Mouse (Mus musculus) testis, postnatal 10 days (tissue): ENCODE measurements around the gene Slc22a23.

Source experiments
- DNase-seq: peaks from one replicate; pipeline ENCODE4 v3.0.0; 2021; ENCODE audit warnings: low spot score

The Slc22a23 gene

DNA sequence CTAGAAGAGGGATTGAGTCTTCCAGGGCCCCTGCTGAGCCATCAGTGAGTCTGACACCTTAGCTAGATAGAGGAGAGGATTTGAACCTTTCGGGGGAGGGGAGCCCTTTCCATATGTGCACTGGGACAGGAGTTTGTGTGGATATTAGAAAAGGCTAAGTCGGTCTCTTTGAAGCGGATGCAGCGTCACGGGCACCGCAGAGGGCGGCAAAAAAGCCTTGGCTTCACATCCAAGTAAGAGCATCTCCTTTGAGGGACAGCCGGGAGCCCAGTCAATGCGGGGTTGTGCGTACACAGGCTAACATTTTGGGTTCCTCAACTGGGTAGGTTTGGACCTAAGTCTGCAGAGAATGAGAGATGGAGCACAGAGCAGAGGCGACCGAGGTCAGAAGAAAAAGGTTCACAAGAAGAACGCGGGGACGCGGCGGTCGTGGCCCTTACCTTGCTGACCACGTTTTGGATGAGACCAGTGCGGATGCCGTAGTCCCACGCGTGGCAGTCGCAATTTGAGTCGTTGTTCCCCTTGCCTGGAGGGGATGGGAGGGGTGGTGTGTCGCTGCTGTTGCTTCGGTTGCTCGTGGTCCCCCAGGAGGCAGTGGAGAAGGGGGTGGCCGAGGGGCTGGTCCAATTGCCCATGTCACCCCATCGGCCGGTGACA lies 1.1 kb downstream of the Slc22a23 start:
- no peak for DNase-seq

DNA sequence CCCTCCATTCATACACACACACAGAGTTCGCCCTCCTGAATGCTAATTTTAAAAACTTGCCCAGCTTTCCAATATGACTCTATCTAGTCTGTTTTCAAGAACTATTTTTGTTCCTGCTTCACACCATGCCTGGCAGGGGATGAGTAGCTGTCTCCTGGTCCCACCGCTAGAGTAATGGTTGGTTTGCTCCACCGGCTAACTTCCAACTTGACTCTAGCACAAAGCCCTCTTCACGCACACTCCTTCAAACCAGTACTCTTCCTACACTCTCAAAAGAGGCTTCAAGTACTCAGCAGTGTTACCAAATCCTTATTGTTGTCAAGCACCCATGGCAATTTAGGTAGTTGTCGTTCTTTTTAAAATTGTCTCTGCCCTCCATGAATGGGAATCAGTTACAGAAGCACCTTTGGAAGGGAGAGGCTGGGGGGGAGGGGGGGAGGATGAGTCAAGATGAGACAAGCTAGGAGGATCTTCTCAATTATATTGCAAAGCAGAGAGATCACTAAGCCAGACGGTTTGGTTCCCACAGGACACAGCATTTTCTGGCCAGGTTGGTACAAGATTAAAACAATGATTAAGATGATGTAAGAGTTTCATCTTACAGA lies 2.6 kb downstream of the Slc22a23 start:
- no peak for DNase-seq

DNA sequence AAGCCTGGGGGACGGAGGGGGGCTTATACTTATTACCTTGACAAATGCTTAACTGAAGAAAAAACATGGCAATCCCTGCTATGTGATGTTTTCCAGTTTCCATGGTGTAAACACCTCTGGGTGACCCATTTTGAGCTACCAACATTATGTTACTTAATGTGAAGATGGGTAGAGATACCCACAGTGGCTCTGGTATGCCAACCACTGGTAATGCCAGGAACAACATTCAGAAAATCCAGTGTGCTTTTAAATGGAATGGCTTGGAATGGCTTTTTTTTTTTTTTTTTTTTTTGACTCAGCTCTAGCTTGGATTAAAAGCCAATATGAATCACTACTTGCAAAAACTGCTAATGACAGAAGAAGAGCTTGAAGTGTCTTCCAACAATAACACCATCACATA lies 8.1 kb downstream of the Slc22a23 start:
- DNase-seq = no peak

DNA sequence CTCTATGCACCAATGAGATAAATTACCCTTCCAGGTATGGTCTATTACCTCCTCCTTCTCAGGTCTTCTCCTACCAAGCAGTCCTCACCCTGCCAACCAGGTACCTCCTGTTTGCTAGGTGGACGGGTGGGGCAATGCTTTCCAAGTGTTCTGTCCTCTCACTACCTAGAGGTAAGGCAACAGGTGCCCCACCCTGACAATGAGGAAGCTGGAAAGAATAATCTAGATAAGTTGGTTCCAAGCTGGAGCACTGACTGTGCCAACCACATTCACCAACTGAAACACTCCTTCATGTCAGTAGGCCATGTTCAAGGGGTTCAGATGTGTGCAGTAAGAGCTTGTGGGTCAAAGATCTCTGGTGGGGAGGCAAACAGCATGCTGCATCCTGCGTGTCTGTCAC lies 10.1 kb downstream of the Slc22a23 start:
- DNase-seq = no peak

DNA sequence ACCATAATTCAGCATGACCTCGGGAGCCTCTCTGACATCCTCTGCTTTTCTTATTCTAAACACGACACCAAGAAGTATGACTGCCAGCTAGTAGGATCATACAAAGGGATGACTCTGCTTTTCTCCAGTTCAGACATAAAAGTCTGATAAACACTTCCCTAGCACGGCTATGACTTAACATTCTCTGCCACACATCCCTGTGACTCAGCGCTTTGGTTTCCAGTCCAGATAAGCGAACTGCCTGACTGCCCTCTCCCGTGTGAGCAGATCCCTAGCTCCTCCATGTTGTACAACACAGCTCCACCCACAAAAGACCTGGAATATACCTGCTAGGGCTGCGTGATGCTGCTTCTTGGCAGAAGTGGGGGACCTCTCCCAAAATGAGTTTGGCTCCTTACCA lies 12.2 kb downstream of the Slc22a23 start:
- DNase-seq = no peak

DNA sequence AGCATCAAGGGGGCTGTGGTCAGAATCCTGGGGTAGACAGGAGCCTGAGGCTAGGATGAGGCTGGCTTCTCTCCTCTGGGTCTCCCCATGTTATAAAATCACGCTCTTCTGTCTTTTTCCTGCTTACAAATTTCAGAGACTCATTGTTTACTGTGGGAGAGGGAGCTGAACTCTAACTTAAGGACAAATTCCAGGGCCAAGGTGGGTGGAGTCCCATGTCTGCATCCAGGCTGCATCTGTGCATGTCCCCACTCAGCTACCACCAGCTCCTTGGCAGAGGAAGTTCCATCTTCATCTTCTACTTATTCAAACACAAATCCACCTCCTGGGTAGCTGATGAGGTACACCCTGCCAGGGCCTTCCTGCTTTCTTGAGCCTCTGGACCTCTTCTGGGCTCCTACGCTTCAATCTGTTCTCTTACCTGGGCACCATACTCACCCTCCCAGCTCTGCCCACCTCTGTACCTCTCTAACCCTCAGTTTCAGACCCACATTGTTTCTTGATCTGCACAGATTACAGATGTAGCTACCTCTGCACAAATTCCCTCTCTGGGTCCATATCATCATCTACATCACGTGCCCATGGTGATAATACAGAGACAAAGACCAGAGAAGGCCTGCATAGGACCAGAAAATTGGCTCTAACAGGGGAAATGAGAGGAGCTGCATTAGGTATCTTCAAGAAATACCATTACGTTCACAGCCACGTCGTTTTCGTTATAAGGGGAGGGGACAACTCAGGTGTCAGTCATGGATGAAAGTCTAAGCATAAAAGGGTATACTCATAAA lies 13.4 kb downstream of the Slc22a23 start:
- DNase-seq = no peak

DNA sequence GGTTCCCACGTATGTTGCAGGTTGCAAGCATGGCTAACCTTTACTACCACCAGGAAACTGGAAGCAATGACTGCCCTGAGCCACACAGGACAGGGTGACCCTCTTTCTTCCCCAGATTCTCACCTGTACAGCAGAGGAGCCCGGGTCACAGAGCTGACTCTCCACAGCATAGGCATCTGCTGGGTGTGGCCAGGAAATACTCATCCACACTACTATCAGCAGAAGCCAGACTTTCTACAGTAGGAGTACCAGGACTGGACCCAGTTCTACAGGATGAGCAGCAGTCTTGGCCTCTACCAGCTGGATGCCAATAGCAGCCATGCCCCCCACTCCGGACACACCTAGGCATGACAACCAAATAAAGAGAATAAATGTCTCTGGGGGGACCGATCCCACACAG lies 15.4 kb downstream of the Slc22a23 start:
- no peak for DNase-seq

DNA sequence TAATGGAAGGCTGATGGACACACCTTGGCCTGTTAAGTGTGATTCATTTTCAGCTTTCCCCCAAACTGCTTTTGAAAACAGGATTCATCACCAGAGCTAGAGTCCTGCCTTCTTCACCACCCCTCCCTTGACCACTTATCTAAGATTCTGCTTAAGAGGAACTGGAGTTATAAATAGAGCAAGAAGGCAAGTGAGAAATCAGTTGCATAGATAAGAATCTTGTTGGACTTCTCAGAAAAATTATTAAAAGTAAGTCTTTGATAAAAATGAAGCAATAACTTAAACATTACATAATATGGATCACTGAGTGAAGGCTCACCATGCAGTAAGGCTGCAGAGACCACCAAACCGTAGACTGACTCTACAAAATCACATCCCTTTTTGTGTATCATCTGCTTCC lies 18.0 kb downstream of the Slc22a23 start:
- DNase-seq = no peak

DNA sequence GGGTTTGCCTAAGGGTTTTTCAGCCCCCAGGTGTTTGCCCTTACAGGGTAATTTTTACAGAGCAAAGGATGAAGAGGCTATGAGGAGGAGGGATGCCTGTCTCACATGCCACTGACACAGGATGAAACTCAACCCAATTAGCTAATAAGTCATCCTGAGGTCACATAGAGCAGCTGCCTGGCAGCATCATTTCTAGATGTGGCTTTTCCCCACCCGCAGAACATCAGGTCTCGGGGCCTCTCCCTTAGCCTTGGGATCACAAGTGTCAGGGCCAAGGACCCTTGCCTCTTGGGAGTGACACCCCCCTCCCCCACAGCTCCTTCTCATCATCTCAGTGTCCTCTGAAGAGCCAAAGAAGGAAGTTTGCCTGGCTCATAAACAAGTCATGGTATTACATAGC lies 21.6 kb downstream of the Slc22a23 start:
- DNase-seq = no peak

DNA sequence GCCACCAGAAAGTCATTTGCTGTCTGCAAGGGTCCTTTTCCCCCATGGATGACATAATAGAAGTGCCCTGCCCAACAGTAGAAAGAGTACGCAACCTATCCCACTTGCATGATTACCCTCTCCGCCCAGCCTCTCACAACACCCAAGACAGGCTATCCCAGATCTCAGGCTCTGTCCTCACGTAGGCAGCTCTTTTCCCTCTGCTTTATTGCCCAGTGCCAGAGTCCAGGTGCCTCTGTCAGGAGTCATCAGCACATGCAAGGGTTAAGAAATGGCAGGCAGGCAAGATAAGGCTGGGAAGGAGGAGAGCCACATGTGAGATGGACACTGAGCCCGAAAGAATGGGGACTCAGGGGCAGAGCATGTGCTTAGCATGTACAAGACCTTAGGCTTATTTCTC lies 24.5 kb downstream of the Slc22a23 start:
- DNase-seq = no peak

DNA sequence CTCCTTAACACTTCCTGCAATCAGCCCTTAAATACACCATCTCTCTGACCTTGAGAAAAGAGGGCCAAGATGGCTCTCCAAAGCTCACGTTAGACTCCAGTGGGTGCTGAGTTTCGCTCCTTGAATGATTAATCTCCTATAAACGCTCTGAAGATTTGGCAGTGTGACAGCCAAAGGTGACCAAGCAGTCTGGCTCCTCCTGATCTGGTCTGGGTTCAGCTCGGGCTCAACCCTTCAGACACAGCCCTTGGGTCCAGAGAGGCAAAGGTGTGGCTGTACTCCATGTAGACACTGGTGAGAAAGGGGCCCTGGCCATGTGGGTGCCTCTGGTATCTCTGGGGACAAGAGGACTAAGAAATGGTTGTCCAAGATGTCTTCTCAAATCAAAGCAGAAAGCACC lies 27.9 kb downstream of the Slc22a23 start:
- DNase-seq = no peak

DNA sequence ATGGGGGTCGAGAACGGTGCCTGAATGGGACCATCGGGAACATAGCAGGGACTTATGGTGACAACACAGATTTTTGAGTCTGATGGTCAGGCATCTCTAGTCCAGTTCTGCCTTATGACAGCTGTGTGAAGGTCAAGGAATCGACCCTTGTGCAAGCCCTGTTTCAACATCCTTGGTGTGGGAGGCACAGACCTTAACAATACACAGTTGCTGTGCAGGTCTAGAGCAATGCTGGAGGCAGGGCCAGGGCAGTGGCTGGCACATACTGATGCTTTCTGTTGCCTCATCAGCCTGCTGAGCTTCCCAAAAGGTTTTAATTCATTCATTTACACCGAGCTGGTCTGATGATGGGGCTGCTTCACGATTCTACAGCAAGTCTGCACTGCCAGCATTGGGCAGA lies 28.5 kb downstream of the Slc22a23 start:
- DNase-seq = no peak

DNA sequence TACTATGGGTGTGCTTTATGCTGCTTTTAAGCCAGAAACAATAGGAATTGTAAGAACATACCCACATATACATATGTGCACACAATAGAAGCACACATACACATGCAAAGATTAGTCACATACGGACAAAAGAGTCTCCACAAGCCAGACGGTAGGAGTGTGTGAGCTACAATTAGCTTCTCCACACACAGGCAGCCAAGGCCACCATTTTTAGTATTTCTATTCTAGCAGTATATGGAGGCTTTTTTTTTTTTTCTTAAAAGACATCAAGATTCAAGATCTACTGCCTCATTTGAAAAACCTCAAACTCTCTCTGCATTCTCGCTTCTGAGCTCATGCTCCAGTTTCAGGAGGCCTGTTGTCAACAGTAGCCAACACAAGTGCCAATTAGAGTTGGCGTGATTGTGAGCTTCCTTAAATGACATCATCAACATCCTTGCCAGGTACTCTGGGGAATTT lies 31.9 kb downstream of the Slc22a23 start:
- no peak for DNase-seq

DNA sequence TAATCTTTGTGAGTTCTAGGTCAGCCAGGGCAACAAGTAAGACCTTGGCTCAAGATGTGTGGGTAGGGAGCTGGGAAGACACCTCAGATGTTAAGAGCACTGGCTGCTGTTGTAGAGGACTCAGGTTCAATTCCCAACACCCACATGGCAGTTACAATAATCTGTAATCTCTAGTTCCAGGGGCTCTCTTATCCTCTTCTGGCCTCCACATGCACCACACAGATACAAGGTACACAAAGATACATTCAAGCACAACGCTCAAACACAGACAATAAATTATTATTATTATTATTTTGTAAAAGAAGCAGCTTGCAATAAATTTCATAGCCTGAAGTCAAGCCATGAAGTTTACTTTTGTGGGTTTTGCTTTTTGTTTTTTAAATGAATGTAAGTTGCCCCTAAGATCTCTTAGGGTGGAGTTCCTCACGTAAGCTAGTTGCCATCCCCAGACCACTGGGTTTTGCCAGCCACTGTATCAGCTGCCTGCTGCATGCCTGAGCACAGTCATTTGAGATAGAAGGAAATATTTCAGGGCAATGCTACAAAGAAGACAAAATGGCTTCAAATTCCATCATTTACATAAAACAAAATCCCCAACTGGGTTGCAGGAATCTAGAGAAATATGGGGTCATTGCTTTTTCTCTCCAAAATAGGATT lies 32.5 kb downstream of the Slc22a23 start:
- DNase-seq = no peak

DNA sequence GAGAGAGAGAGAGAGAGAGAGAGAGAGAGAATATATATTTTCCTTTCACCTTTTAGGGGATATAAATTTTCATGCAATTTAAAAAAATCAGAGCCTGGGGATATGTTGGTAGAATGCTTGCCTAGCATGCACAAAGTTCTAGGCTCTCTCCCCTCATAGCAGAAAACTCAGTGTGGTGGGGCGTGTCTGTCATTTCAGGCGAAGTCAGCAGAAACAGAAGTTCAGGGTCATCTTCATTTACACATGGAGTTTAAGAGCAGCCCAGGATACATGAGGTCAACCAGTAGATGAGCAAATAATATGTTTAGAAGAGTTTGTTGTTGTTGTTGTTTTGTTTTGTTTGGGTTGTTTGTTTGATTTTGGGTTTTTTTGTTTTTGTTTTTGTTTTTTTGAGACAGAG lies 33.4 kb downstream of the Slc22a23 start:
- DNase-seq = no peak

DNA sequence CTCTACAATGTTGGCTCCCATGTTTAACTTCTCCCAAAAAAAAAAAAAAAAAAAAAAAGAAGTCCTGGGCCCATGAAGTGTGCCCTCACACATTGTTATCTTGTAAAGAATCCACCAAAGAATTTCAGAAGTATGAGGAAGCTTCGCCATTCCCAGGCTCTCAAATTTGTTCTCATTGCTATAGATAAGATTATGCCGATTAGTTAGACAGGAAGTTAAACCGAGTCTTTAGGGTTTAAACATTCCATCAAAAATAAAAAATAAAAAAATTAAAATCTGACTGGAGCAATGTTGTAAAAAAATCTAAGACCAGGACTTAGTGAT lies 36.4 kb downstream of the Slc22a23 start:
- DNase-seq = no peak

DNA sequence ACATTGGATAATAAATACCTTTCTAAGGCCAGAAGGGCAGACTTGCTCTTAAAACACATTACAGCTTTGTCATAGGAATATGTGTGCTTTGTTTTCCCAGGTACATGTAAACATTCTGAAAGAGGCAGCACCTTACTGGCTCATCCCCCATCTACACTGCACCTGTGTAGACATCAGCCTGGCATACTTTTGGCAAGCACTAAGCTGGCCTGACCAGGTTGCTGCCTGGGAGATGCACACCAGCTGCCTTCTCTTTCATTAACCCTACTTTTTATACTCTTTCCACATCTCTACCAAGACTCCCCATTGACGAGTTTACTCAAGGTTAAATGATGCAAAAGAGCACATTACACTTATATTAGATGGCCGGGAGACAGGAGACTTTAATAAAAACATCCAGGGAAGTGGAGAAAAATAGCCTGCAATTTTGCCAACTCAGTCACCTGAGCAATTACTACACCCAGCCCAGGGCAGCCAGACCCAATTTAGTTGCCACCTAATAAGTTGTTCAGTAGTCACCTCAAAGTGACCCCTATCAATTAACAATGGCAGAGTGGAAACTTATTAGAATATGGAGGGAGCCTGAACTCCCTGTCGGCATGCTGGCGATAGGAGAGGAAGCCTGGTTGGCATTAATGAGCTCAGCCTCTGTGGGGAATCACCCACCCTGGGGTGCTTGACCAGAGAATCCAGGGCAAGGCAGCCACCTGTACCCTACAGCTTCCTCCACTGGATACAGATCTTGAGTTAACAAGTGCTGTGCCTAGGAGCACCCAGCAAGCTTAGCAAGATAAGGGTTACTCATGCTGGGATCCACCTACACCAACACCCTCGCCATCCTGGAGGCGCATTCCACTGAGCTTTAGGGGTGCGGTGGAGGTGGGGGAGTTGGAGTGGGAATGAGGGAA lies 37.0 kb downstream of the Slc22a23 start:
- no peak for DNase-seq

DNA sequence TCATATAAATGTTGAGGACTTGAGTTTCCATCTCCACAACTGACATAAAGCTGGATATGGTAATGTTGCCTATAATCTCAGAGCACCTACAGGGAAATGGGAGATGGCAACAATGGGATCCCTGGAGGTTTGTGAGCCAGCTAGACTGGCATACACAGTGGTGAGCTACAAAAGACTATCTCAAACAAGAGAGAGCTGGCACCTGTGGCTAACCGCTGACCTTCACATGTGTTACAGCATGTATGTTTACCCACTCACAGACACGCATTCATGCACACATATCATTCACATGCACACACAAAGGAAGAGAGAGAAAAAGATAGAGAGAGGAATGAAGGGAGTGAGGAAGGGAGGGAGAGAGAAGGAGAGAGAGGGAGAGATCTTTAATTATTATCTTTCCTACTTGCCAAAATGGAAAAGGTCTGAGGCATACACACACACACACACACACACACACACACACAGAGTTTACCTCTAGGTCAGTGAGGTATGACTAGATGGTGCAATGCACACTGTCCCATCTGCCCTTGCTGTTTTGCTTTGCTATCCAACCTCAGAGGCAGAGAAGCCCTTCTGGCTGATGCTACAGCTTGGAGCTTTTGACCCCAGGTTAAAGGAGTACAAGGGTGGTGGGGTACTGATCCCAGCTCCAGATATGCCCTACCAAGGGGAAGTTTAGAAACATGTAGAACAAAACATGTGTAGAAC lies 38.9 kb downstream of the Slc22a23 start:
- no peak for DNase-seq

DNA sequence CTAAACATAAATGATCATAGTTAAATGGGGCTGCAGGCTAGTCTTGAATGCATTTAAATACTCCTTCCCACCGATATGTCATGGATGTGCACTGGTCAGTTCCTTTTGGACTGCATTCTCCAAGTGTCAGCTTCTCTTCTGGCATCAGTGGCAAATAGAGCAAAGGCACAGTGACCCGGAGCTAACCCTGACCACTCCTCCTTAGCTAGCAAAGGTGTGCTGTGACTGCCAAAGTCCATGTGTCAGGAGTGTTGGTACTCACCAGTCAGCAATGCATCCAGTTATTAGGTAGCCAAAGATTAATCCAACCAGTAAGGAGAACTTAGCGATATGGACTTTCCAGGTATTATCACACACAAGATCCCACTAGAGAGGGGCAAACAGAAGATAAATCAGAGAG lies 40.1 kb downstream of the Slc22a23 start:
- DNase-seq = no peak

DNA sequence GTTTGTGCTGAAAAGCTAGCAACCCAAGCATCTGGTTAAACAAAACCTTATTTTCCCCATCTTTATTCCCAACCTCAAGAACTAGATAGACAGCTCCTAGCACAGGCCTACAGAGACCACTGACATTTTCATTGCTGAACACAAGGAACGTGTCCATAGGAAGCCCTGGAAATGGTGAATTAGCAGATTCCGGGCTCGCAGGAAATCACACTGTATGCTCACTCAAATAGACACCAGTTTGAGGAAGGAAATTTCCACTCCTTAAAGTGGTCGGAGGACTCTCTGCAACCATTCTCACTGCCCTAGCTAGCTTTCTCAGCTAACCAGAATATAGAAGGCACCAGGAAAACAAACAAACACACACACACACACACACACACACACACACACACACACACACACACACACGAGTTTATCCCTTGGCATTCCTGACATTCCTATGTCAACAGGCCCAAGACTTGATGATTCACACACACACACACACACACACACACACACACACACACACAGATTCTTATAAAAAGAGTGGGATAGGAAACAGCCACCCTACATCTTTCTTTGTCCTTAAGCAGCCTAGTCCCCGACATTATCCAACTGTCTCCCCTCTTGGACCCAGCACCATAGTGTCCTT lies 41.5 kb downstream of the Slc22a23 start:
- no peak for DNase-seq

DNA sequence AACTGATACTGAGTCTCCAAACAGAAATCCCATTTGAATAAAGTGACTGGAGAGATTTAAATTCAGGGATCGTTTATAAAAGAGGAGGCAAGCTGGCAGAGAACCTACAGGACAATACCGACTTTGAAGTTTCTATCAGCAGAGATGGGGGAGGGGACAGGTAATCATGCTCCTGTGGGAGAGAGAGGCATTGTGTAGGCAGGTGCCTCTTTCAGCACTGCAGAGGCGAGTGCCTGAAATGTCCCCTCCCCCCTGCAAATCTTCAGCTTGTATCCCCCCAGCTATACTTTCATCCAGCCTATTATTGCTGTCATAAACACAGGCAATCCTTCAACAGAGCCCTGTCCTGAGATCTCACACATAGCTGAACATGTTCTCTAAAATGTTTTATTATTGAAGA lies 43.4 kb downstream of the Slc22a23 start:
- no peak for DNase-seq
